Mouse (Mus musculus) neural tube, embryonic 12.5 days (tissue): ENCODE data around the gene Cpne9. TPM values are rescaled to one million over a fixed set of nuclear protein-coding genes. Genes with fewer than 3 reads are reported as not detected.

Source experiments
- ATAC-seq: fragments of 200-750 bp; cut with Nextera tagmentation; 2 replicates; pipeline ENCODE4 v1.8.0; 2017; ENCODE audit warnings: low read depth, mild to moderate bottlenecking, moderate TSS enrichment, moderate library complexity; ENCODE audit not compliant: low FRiP score
- H3K27ac ChIP-seq: fragments of 300-500 bp; sonication (generic); 2 replicates; pipeline ENCODE4 v1.5.1; 2016
- H3K27me3 ChIP-seq: fragments of 300-500 bp; sonication (generic); replicated peaks from 2 replicates; pipeline ENCODE4 v1.6.1; 2016; ENCODE audit warnings: mild to moderate bottlenecking
- H3K36me3 ChIP-seq: fragments of 300-500 bp; sonication (generic); 2 replicates; pipeline ENCODE4 v1.6.1; 2016; ENCODE audit warnings: mild to moderate bottlenecking
- H3K4me1 ChIP-seq: fragments of 300-500 bp; sonication (generic); 2 replicates; pipeline ENCODE4 v1.6.1; 2016
- H3K4me2 ChIP-seq: fragments of 300-500 bp; sonication (generic); replicated peaks from 2 replicates; pipeline ENCODE4 v1.6.1; 2016; ENCODE audit warnings: mild to moderate bottlenecking
- H3K4me3 ChIP-seq: fragments of 300-500 bp; sonication (generic); 2 replicates; pipeline ENCODE4 v1.5.1; 2016
- H3K9ac ChIP-seq: fragments of 300-500 bp; sonication (generic); 2 replicates; pipeline ENCODE4 v1.6.1; 2016; ENCODE audit warnings: mild to moderate bottlenecking
- H3K9me3 ChIP-seq: fragments of 300-500 bp; sonication (generic); 2 replicates; pipeline ENCODE4 v1.6.1; 2016; ENCODE audit warnings: mild to moderate bottlenecking
- WGBS: fragments of 180-500 bp; shearing (Covaris S2); methylation state at CpG from one replicate; pipeline ENCODE4 v1.1.7; 2016; 5-methylcytosine and 5-hydroxymethylcytosine counted together
- polyA plus RNA-seq: library from polyadenylated mRNA; unstranded; fragments of >200 nt; fragmentation: Nextera tagmentation; extraction: Ambion mirVana; gene quantifications from 2 replicates; pipeline ENCODE4 v1.2.1, GENCODE M21; 2016

Gene Cpne9
- polyA plus RNA-seq, 1 experiment from 2014 or later = 0.56 TPM

GRCm38 (mm10) chr6:113266996-113267655 is 15.0 kb upstream of the Cpne9 start:
- Histone ChIP-seq H3K4me3 (no peak overlapping the region), H3K4me1 (no peaks in the 10 kb centered on the region), H3K36me3 (peaks cover 84% of the 10 kb centered on the region), H3K27ac (no peak overlapping the region), H3K9me3 (no peaks in the 10 kb centered on the region), H3K27me3 (no peaks in the 10 kb centered on the region), H3K9ac (no peak overlapping the region), H3K4me2 (no peak overlapping the region)
- ATAC-seq = no peak
- 87% methylated on average over 7 of the region's 7 CpGs for WGBS

- peaks cover 83% of the 10 kb centered on the region for H3K36me3 ChIP-seq
- no peak overlapping the region for H3K4me3 ChIP-seq
- WGBS = 94% methylated on average over 1 of the region's 1 CpGs
- no peak overlapping the region for H3K27ac ChIP-seq
- no peaks in the 10 kb centered on the region for H3K9me3 ChIP-seq
- no peak overlapping the region for H3K9ac ChIP-seq
- no peak for ATAC-seq
- no peaks in the 10 kb centered on the region for H3K27me3 ChIP-seq
- no peaks in the 10 kb centered on the region for H3K4me1 ChIP-seq
- H3K4me2 ChIP-seq = no peak overlapping the region
Observed at GRCm38 (mm10) chr6:113267988-113268387, 14.1 kb upstream of the Cpne9 start.

GRCm38 (mm10) chr6:113272365-113272764 is 9.7 kb upstream of the Cpne9 start:
- no peak overlapping the region for H3K4me2 ChIP-seq
- H3K9me3 ChIP-seq = no peaks in the 10 kb centered on the region
- H3K36me3 ChIP-seq = peaks cover 67% of the 10 kb centered on the region
- no peak for ATAC-seq
- H3K4me1 ChIP-seq = no peaks in the 10 kb centered on the region
- 88% methylated on average over 3 of the region's 3 CpGs for WGBS
- H3K4me3 ChIP-seq = no peak overlapping the region
- no peak overlapping the region for H3K27ac ChIP-seq
- no peaks in the 10 kb centered on the region for H3K27me3 ChIP-seq
- H3K9ac ChIP-seq = no peak overlapping the region

- no peak overlapping the region for H3K4me2 ChIP-seq
- no peaks in the 10 kb centered on the region; the same call in 1 of the 2 replicates for H3K4me1 ChIP-seq
- H3K27me3 ChIP-seq = peaks cover 11% of the 10 kb centered on the region
- H3K9me3 ChIP-seq = no peaks in the 10 kb centered on the region
- 79% methylated on average over 4 of the region's 4 CpGs for WGBS
- H3K4me3 ChIP-seq = no peak overlapping the region
- H3K27ac ChIP-seq = no peak overlapping the region
- no peak for ATAC-seq
- no peak overlapping the region for H3K9ac ChIP-seq
- peaks cover 48% of the 10 kb centered on the region for H3K36me3 ChIP-seq
Observed at GRCm38 (mm10) chr6:113276846-113277245, 5.3 kb upstream of the Cpne9 start.

GRCm38 (mm10) chr6:113281676-113282075 is 431 bp upstream of the Cpne9 start:
- H3K27ac ChIP-seq = no peak overlapping the region
- H3K4me2 ChIP-seq = peak overlapping the region; percentile 63; the same call in 1 of the 2 replicates
- H3K9ac ChIP-seq = no peak overlapping the region
- 63% methylated on average over 6 of the region's 6 CpGs for WGBS
- ATAC-seq = peak; percentile 34; the same call in 1 of the 2 replicates
- H3K27me3 ChIP-seq = peaks cover 46% of the 10 kb centered on the region
- H3K4me1 ChIP-seq = peaks cover 11% of the 10 kb centered on the region
- H3K9me3 ChIP-seq = no peaks in the 10 kb centered on the region
- H3K4me3 ChIP-seq = no peak overlapping the region
- H3K36me3 ChIP-seq = peaks cover 26% of the 10 kb centered on the region

- WGBS = under 1% methylated on average over 22 of the region's 22 CpGs
Observed at GRCm38 (mm10) chr6:113282969-113283368, 862 bp downstream of the Cpne9 start.

GRCm38 (mm10) chr6:113283500-113283899 is 1.4 kb downstream of the Cpne9 start:
- Histone ChIP-seq H3K9me3 (no peaks in the 10 kb centered on the region), H3K9ac (no peak overlapping the region), H3K4me2 (peak overlapping the region; percentile 63; the same call in 1 of the 2 replicates), H3K4me3 (no peak overlapping the region), H3K27ac (no peak overlapping the region), H3K4me1 (peaks cover 11% of the 10 kb centered on the region), H3K36me3 (peaks cover 14% of the 10 kb centered on the region), H3K27me3 (peaks cover 46% of the 10 kb centered on the region)
- 8% methylated on average over 6 of the region's 6 CpGs for WGBS
- no peak for ATAC-seq

More at GRCm38 (mm10) chr6:113282969-113283368, 862 bp downstream of the Cpne9 start:
- Histone ChIP-seq H3K27ac (no peak overlapping the region), H3K9ac (no peak overlapping the region), H3K4me3 (peak overlapping the region; percentile 15), H3K4me2 (peak overlapping the region; percentile 63), H3K36me3 (peaks cover 20% of the 10 kb centered on the region), H3K4me1 (peaks cover 11% of the 10 kb centered on the region), H3K27me3 (peaks cover 46% of the 10 kb centered on the region), H3K9me3 (no peaks in the 10 kb centered on the region)
- ATAC-seq = no peak; the same call in 1 of the 2 replicates

GRCm38 (mm10) chr6:113284931-113285330 is 2.8 kb downstream of the Cpne9 start:
- Histone ChIP-seq H3K4me3 (no peak overlapping the region), H3K36me3 (peaks cover 3% of the 10 kb centered on the region; the same call in 1 of the 2 replicates), H3K9ac (no peak overlapping the region), H3K9me3 (no peaks in the 10 kb centered on the region), H3K27ac (no peak overlapping the region), H3K27me3 (peaks cover 46% of the 10 kb centered on the region), H3K4me1 (peaks cover 11% of the 10 kb centered on the region), H3K4me2 (no peak overlapping the region)
- WGBS = 80% methylated on average over 3 of the region's 3 CpGs
- no peak for ATAC-seq

- Histone ChIP-seq H3K27me3 (peaks cover 40% of the 10 kb centered on the region), H3K4me3 (no peak overlapping the region), H3K27ac (no peak overlapping the region), H3K9ac (no peak overlapping the region), H3K4me2 (no peak overlapping the region), H3K9me3 (no peaks in the 10 kb centered on the region), H3K4me1 (peaks cover 11% of the 10 kb centered on the region), H3K36me3 (no peaks in the 10 kb centered on the region)
- WGBS = 64% methylated on average over 1 of the region's 1 CpGs
- ATAC-seq = no peak
Observed at GRCm38 (mm10) chr6:113286316-113286715, 4.2 kb downstream of the Cpne9 start.

GRCm38 (mm10) chr6:113287236-113287635 is 5.1 kb downstream of the Cpne9 start:
- no peaks in the 10 kb centered on the region for H3K9me3 ChIP-seq
- no peak for ATAC-seq
- peaks cover 32% of the 10 kb centered on the region for H3K27me3 ChIP-seq
- peaks cover 8% of the 10 kb centered on the region for H3K4me1 ChIP-seq
- H3K9ac ChIP-seq = no peak overlapping the region
- no peaks in the 10 kb centered on the region for H3K36me3 ChIP-seq
- H3K4me2 ChIP-seq = no peak overlapping the region
- H3K4me3 ChIP-seq = no peak overlapping the region
- 72% methylated on average over 4 of the region's 4 CpGs for WGBS
- no peak overlapping the region for H3K27ac ChIP-seq

- no peak for ATAC-seq
- Histone ChIP-seq H3K9ac (no peak overlapping the region), H3K27ac (no peak overlapping the region), H3K36me3 (no peaks in the 10 kb centered on the region), H3K4me2 (no peak overlapping the region), H3K9me3 (no peaks in the 10 kb centered on the region), H3K27me3 (peaks cover 10% of the 10 kb centered on the region), H3K4me1 (no peaks in the 10 kb centered on the region), H3K4me3 (no peak overlapping the region)
- 90% methylated on average over 15 of the region's 15 CpGs for WGBS
Observed at GRCm38 (mm10) chr6:113289346-113289745, 7.2 kb downstream of the Cpne9 start.

GRCm38 (mm10) chr6:113290346-113290745 is 8.2 kb downstream of the Cpne9 start:
- WGBS = 68% methylated on average over 6 of the region's 6 CpGs
- H3K4me3 ChIP-seq = no peak overlapping the region
- H3K9me3 ChIP-seq = no peaks in the 10 kb centered on the region
- no peaks in the 10 kb centered on the region for H3K36me3 ChIP-seq
- H3K27me3 ChIP-seq = 0 out of 2 replicates have a peak, but pooled peaks cover under 1% of the 10 kb centered on the region
- H3K4me2 ChIP-seq = no peak overlapping the region
- ATAC-seq = no peak
- no peaks in the 10 kb centered on the region for H3K4me1 ChIP-seq
- no peak overlapping the region for H3K9ac ChIP-seq
- no peak overlapping the region for H3K27ac ChIP-seq

GRCm38 (mm10) chr6:113292938-113293337 is 10.8 kb downstream of the Cpne9 start:
- Histone ChIP-seq H3K36me3 (no peaks in the 10 kb centered on the region), H3K4me1 (no peaks in the 10 kb centered on the region), H3K9ac (no peak overlapping the region), H3K9me3 (no peaks in the 10 kb centered on the region), H3K4me2 (no peak overlapping the region), H3K27me3 (no peaks in the 10 kb centered on the region), H3K4me3 (no peak overlapping the region), H3K27ac (no peak overlapping the region)
- no peak for ATAC-seq
- 76% methylated on average over 5 of the region's 5 CpGs for WGBS
